Mouse (Mus musculus) CD4-positive helper T cell, adult 2 months (primary cell): ENCODE data around the gene Mrpl48.

Experiments used
- DNase-seq: peaks from one replicate; pipeline ENCODE4 v3.0.0-alpha.2; 2012; ENCODE audit warnings: low read depth, missing footprints, low spot score

The Mrpl48 gene

GRCm38 (mm10) chr7:100589816-100590215 is 18.3 kb downstream of the Mrpl48 start:
- DNase-seq, result peak; percentile 31

GRCm38 (mm10) chr7:100582727-100583236 is 25.3 kb downstream of the Mrpl48 start:
- DNase-seq, result peak; percentile 89

GRCm38 (mm10) chr7:100582235-100582634 is 25.9 kb downstream of the Mrpl48 start:
- DNase-seq, result no peak

GRCm38 (mm10) chr7:100578794-100579193 is 29.3 kb downstream of the Mrpl48 start:
- no peak for DNase-seq

- DNase-seq, result no peak
Measured at GRCm38 (mm10) chr7:100572704-100573103, 35.4 kb downstream of the Mrpl48 start.

GRCm38 (mm10) chr7:100572061-100572460 is 36.0 kb downstream of the Mrpl48 start:
- no peak for DNase-seq

- DNase-seq, result no peak
Measured at GRCm38 (mm10) chr7:100570930-100571715, 37.0 kb downstream of the Mrpl48 start.

- DNase-seq, result no peak
Measured at GRCm38 (mm10) chr7:100569907-100570306, 38.2 kb downstream of the Mrpl48 start.

- peak; percentile 16 for DNase-seq
Measured at GRCm38 (mm10) chr7:100567238-100567637, 40.9 kb downstream of the Mrpl48 start.

GRCm38 (mm10) chr7:100561861-100562587 is 46.1 kb downstream of the Mrpl48 start:
- no peak for DNase-seq

GRCm38 (mm10) chr7:100559331-100559730 is 48.8 kb downstream of the Mrpl48 start:
- DNase-seq, result no peak

GRCm38 (mm10) chr7:100557241-100557640 is 50.9 kb downstream of the Mrpl48 start:
- no peak for DNase-seq

GRCm38 (mm10) chr7:100555431-100555951 is 52.6 kb downstream of the Mrpl48 start:
- no peak for DNase-seq

- no peak for DNase-seq
Measured at GRCm38 (mm10) chr7:100554939-100555338, 53.2 kb downstream of the Mrpl48 start.

- DNase-seq, result no peak
Measured at GRCm38 (mm10) chr7:100550338-100551007, 57.6 kb downstream of the Mrpl48 start.

GRCm38 (mm10) chr7:100549796-100550195 is 58.3 kb downstream of the Mrpl48 start:
- no peak for DNase-seq

- no peak for DNase-seq
Measured at GRCm38 (mm10) chr7:100547631-100548030, 60.5 kb downstream of the Mrpl48 start.

GRCm38 (mm10) chr7:100544437-100544836 is 63.7 kb downstream of the Mrpl48 start:
- no peak for DNase-seq

GRCm38 (mm10) chr7:100539516-100539915 is 68.6 kb downstream of the Mrpl48 start:
- no peak for DNase-seq

GRCm38 (mm10) chr7:100537519-100537902 is 70.6 kb downstream of the Mrpl48 start:
- DNase-seq, result no peak

GRCm38 (mm10) chr7:100536804-100537518 is 71.1 kb downstream of the Mrpl48 start, which contains the start of gene Coa4:
Gene Coa4 (plus strand): TSS chr7:100537071.
- peak; percentile 96 for DNase-seq
